Mouse (Mus musculus) right cerebral cortex, adult 2 months (tissue): ENCODE data around the gene Olfr661.

ENCODE experiments used
- DNase-seq, 2 experiments: peaks; one replicate each; pipeline ENCODE4 v3.0.0; 2021 to 2022; ENCODE audit warnings: low spot score in 2 of 2

Olfr661 gene

DNA sequence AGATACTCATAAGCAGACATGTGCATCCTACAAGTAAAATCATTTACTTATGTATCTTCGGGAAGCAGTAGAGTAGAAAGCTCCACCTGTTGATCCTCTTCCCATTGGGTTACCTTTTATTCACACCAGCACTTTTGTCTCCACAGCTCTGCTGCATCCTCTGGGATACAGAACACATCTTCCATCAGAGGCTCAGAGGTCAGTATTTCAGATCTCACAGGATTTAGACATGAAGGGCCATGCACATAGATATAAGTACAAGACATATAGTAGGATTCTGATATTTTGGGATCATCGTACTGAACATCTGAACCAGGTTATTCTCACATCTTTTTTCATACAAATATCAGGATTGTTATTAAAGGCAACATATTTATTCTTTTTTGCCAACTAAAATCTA, at the start of gene Olfr661:
TSS of gene Olfr661 (plus strand) at position 301 of the 400 bp plus-strand sequence.
- DNase-seq: no peak

DNA sequence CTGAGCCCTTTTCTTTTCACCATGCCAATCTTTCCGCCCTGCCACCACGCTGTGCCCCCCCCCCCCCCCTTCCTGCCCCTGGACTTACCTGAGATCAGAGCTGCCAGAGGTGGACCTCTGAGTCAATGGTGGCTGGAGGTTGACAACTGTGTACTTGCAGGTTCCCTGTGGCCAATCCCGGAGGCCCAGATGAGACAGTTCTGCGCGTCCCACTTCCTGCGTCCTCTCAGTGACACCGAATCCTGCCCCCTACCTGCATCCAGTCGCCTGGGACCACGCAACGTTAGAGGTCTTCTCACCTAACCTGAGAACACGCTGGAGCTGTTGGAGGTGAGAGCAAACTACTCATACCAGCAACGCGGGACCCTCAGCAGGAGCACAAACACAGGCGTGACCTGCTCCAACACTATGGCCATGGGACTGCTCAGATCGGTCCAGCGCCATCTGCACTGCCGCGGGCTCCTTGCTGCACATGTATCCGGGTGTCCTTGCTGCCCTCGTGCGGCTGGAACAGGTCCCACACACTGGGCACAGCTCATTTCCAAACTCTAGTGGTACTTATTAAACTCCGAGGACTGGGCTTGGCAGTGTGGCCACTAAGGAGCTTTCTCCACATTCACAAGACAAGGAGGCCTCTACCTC, 39.3 kb upstream of the Olfr661 start, which contains the start of gene Olfr658:
TSS of gene Olfr658 (minus strand) at position 465 of the 642 bp plus-strand sequence.
- peak; percentile 6 to 8 for DNase-seq

DNA sequence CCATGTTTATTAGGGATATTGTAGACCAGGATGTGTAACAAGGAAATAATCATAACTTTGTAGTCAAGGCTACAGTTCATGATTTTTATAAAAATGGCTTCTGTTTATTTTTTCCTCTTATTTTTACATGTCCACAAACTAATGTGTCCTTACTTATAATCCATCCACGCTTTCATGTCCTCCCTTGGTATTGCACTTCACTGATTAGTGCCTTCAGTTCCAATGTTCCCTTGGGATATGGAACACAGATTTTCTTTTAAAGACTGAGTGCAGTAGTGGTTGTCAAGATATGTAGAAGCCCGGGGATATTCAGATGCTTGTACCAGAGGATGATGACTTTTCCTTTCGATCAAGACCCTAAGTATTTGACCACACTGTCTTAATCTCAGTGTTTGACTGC, 19.8 kb upstream of the Olfr661 start, which contains the start of gene Olfr659:
TSS of gene Olfr659 (plus strand) at position 301 of the 400 bp plus-strand sequence.
- no peak for DNase-seq
